Mouse (Mus musculus) cerebellum, adult 2 months (tissue): Measurements from ENCODE around the gene Ccdc28b.

Source experiments
- CTCF ChIP-seq: fragments of 200-500 bp; IDR thresholded peaks from 2 replicates; pipeline ENCODE4 v1.5.1; 2011; ENCODE audit warnings: low read depth, mild to moderate bottlenecking, control low read depth, low read length, moderate library complexity, borderline replicate concordance; ENCODE audit not compliant: insufficient read depth
- POLR2A ChIP-seq: fragments of 200-500 bp; IDR thresholded peaks from 2 replicates; pipeline ENCODE4 v1.6.1; 2011; ENCODE audit warnings: low read length, control low read depth, borderline replicate concordance; ENCODE audit not compliant: insufficient read depth

- no peak for TF ChIP-seq CTCF
- no peak for TF ChIP-seq POLR2A
These were observed 50.3 kb downstream of the Ccdc28b start, which contains the start of gene Lck for GRCm38 (mm10) chr4:129573430-129573829.
